Mouse (Mus musculus) ZHBTc4 (cell line): ENCODE results near the gene Ano10.

Source experiments
- DNase-seq: peaks from one replicate; pipeline ENCODE4 v3.0.0-alpha.2; 2011; ENCODE audit warnings: low read depth, low spot score

Gene Ano10

DNA sequence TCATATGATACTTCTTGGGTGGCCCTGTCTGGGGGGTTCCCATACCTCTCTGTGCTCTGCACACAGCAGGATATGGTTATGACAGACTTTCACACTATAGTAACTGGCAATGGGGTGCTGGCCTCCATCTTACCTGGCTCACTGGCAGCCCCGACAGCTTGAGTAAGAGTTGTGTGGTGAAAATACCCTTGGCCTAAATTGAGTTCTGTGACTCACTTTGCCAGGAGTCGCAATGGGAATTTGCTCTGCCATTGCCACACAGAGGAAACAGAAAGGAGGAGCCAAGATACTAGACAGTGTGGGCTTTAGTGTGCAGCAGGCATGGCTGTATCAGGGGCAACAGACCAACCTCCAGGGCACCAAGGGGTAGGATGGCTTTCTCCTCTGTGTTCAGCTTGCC is 4.0 kb downstream of the Ano10 start:
- DNase-seq = no peak

DNA sequence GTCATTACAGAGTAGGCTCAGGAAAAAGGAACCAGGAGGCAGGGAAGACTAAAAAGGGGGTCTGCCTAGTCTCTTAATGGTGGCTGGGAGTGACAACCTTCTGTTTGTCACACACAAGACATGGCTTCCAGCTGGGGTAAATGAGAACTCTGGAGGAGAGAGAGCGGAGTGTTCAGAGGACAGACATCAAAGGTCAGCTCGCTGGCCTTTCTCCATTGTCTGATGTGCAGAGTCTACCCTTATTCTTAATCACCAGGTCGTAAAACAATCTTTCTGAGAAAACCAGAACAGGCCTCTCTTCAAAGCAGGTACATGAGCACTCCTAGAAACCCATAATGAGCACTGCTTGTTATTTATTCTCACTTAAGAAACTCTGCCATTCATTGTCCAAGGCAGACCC is 5.8 kb downstream of the Ano10 start:
- DNase-seq = no peak

DNA sequence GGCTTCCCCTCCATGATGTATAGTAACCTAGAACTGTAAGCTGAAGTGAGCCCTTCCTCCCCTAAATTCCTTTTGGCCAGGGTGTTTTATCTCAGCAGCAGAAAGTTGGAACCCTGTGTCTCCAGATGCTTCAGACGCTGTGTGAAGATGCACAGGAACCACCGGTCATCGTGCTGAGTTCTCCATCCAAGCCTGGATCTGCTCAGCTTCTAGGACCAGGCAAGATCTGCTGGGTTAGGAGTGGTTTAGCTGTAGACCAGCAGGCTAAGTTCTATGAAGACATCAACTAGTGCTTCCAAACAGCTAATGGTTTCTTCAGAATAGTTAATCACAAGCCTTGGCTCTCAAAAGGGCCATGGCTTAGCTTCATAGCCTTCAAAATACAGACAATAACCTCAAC is 6.7 kb downstream of the Ano10 start:
- DNase-seq = no peak

DNA sequence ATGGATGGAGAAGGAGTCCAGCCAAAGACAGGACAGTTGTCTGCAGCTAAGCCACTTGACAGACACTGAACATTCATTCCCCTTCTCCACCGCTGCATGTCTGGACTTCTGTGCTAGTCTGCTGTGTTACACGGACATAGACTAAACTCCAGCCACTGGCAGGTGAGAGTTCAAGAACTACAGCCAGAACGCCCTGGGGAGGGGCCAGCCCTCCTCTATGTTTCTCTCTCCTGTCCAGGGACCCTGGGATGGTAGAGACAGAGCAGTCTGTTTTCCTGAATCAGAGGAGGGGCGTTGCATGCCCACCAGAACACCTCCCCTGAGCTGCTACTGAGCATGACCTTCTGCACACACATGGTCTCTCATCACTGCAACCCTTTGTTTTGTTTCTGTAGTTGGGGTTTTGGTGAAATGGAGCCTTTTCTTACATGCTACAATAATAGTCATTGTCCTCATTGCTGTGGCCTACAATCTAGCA is 8.4 kb downstream of the Ano10 start:
- no peak for DNase-seq

DNA sequence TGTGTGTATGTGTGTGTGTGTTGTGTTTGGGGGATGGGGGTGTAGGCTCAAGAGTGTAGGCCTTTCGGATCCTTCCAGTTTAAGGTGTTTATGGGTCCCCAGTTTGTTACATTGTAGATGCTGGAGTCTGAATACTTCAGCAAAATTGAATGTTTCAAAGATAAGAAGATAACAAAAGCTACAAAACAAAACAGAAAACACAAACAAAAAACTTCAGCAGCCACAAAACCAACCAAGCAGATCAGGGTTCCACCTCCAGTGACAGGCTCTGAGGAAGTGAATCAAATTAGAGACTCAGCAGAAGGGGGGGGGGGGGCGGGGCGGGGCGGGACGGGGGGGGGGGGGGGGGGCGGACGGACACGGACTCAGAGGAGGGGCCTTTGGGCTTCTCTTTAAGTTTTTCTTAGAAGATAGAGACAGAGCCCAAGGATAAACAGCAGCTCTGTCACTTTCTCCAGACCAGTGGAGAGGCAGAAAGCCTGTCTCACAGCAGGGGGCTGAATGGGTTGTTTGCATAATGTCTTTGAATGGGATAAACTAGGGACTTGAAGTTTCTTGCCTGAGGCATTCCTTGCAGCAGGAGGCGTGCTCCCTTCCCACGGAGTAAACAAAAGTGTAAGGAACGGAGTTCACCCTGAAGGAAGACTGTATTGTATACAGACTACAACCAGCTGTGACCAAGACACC is 8.9 kb downstream of the Ano10 start:
- DNase-seq = peak; percentile 98

DNA sequence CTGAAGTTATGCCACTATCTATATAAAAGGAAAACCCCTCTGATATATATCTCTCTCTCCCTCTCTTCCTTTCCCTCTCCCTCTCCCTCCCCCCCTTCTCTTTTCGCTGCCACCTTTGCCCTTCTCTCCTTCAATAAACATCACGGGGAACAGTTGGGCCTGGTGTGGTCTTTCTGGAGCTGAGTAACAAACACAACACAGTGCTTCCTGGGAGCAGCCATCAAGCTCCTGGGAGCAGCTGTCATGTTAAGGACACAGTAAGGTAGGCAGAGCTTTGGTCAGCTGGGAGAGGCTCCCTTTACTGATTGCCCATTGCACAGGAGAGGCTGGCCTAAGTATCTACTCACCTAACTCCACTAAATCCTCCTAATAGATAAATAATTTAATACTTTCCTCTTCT is 9.5 kb downstream of the Ano10 start:
- no peak for DNase-seq

DNA sequence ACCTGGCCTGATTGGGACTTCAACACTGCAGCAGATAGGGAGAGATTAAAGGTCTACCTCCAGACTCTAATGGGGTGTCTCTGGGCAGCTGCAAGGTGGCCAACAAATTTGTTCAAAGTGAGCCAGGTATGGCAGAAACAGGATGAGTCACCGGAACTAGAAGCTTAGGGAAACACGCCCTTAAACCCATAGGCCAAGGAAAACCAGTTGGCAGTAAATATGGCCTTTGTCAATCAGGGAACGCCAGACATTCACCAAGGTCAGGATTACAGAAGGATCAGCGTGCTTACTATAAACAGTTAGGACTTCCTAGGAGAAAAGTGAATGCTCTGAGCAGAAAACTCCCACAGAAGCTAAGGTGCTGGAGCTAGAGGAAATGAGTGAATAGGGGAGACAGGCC is 13.2 kb downstream of the Ano10 start:
- no peak for DNase-seq

DNA sequence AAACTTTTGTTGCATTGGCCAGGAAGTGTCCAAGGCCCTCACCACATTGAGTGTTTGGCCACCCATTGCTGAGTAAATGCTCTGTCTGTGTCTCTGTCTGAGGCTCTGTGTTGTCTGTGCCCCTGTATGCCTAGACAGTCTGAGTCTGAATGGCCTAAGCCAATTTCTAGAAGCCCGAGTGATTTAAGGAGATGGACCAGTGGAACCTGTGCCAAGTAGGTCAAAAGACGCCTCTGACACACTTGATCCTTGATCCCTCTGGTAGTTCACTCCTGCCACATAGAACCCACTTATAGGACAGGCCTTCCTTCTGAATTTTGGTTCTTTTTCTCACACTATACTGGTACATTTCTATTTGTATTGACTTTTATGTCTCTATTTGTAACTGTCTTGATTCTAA is 17.6 kb downstream of the Ano10 start:
- DNase-seq = no peak

DNA sequence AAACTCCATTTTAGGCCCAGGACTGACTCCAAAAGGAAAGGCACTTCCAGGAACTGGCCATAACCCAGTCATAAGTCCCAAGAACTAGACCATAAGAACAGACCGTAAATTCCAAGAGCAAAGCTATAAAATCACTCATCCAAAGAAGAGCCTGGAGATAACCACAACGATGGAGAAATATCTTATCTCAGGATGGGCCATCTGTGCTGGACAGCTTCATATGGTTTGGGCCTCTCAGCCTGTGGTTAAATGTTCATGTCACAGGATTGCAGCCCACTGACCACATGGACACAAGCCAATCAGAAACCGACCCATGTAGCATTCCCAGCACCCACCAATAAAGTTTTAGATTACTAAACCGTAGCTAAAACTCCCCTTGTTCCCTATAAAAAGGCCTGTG is 18.1 kb downstream of the Ano10 start:
- DNase-seq = no peak

DNA sequence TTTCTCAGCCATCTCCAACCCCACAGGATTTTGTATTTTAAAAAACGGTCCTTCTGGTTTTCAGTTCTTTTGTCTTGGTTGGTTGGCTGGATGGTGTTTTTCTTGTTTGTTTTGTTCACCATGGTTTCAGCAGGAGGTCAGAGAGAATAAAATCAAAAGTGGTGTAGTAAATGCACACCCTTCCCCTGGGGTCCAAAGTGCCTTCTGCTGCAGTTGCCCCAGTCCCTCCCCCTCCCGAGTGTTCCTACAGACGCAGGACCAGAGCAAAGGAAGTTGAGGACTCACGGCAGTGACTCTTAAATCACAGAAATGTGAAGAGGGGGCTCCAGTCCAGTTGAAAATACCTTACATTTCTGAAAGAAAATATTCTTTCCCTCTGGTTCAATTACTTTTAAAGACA is 19.9 kb downstream of the Ano10 start:
- no peak for DNase-seq

DNA sequence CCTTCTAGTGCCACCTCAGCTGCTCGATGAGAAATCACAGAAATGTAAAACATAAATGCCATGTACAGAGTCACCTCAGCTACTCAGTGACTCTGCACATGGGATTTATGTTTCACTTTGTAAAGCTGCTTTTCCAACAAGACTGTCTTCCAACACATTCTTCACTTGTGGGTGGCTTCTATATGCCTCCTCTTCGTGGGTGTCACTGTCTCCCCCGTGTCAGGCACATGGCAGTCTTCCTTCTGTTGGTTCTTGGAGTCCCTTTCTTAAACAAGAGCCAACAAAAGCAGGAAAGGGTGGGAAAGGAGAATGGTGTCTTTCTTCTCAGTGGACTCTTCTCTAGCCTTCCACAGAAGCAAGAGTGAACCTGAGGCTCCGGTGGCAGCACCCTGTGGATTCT is 20.3 kb downstream of the Ano10 start:
- no peak for DNase-seq

DNA sequence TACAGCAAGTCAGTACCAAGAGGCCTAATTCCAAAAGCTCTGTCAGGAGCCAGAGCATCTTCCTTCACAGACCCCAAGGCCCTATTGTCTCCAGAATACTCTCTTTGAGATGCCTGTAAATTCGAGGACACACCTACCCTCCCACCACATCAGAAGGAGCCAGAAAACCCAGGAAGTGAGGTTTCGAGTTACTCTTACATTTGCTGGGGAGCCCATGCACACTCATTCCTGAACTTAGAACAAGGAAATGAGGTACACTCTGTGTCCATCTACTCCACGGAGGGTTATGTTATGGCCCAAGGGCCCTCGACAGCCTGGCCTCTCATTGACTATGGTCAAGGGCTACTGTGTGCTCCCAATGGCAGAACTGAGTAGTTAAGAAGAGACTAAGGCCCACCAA is 22.4 kb downstream of the Ano10 start:
- DNase-seq = no peak

DNA sequence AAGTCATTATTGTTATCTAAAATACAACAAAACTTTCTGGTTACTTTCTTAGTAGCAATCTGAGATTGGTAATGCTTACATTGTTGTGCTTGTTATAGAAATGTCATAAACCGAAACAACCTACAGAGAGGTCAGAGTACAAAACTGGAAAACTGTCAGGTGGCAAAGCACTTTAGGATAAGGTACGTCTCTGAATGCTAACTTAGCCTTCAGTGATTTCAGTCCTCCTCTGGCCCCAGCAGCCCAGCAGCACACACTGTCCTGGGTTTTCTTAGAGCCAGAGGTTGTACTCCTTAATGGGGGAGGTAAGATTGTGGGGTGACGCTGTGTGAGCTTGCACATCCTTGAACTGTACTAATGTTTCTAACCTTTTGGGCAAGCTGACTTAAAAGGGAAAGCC is 22.9 kb downstream of the Ano10 start:
- no peak for DNase-seq

DNA sequence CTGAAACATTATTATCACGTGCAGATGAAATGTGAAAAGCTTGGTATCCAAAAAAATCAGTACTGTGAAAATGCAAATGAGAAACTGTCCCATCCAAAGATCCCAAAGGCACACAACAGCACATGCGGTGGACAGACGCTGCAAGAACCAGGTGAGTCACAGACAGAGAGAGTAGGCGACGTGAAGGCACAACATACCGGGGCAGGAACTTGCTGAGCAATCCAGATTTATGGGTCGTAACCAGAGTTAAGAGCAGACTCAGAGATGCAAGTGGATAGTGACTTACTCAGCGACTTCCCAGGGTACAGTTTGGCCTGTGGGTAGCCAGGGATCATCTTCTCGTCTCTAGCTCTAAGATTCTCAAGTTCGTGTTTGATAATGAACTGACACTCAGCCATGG is 23.3 kb downstream of the Ano10 start:
- no peak for DNase-seq

DNA sequence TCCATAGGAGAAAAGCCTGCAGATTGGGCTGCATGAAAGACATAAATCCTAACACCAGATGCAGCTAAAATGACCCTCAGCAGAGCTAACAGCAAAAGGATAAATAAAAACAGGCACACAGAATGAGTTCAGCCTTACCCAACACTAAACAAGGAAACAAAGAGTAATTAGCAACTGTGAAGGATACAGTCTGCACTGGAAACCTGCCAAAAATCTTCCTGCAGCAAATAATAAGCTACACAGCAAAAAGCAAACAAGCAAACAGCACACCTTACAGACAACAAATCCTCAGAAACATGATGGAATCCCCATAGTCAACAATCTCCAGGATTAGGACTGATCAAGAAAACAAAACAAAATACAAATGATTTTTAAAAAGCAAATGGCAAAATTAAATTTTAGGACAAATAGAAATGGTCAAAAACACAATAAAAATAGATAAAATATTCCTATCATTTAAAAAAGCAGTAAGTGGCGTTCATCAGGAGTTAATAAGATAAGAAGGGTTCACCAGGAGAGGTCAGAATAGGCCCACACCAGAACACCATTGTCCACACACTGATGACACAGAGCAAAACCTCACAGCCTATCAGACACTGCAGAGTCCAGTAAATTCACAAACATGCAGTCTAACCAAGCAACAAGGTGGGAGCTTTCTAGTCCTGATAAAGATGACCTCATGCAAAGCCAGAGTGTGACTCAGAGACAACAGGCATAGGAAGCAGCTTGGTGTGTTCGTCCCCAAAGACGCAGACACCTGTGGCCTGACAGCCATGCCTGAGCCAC is 24.8 kb downstream of the Ano10 start:
- no peak for DNase-seq

DNA sequence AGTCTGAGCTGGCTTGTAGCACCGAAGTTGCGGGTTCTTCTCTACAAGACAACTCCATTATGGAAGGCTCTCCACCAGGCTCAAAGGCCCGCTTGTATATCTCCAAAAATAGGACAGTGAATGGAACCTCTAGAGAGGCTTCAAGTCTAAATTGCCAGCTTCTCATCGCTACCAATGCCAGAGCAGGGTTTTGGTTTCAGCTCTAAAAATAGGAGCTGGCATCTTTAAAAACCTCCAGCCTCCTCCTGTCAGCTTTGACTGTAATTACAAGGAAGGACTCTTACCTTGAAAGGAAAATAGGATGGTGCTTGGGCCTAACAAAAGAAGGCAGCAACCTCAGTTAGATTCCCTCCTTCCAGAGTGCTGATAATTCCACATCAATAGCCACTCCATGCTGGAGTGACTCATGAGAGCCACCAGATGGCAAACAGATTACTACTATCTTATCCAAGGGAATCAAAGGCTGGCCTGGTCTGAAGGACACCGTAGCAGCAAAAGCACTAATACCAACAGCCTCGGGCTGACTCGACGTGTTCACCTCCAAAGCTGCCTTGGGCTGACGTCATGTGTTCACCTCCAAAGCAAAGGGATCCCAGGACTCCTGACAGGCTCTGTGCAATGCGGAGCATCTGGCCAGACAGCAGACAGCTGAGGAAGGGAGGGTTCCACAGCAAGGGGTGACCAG is 28.6 kb downstream of the Ano10 start:
- DNase-seq = no peak

DNA sequence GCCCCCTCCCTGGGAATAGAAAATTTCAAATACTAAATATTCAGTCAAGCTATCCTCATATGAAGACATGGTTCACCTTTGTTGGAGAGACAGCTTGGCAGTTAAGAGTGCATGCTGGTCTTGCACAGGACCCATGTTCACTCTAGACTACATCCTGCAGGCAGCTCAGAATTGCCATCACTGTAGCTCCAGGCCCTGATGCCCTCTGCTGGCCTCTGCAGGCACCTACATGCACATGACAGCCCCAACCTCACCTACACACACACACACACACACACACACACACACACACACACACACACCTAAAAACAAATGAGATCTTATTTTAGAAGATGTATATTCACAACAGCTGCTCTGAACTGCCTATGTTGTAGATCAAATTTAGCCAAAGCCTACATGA is 31.1 kb downstream of the Ano10 start:
- peak; percentile 69 for DNase-seq

DNA sequence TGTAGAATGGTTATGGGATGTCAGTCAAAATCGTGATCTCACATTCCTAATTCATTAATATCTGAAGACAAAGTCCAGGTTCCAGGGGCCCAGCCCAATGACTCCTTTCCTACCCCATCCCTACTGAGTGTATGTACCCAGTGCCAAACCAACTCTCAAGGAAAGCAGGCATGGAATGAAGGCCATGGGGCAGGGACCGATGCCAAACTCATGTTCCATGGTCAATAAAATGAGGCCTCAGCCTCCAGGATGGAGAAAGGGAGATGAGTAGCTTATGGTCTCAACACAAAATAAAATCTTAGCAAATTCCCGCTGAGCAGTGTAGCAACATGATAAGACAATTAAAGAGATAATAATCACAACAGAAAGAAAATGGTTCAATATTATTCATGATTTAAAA is 39.8 kb downstream of the Ano10 start:
- DNase-seq = no peak

DNA sequence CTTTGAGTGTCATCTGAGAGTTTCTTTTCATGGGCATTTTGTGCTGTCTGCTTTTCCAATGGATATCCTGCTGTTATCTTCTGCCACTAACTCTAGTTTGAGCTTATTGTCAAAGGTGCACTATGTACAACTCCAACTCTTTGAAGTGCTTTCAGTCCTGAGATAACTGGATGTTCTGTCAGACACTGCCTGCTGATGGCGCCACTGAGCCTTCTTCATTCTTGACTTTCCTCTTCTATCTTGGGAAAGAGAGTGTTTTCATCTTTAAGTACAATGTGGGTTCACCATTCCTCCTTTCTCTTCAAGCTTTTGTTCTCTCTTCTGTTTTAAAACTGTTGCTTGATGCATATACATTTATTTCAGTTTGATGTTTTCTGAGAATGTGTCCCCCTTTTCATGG is 42.1 kb downstream of the Ano10 start:
- DNase-seq = no peak

DNA sequence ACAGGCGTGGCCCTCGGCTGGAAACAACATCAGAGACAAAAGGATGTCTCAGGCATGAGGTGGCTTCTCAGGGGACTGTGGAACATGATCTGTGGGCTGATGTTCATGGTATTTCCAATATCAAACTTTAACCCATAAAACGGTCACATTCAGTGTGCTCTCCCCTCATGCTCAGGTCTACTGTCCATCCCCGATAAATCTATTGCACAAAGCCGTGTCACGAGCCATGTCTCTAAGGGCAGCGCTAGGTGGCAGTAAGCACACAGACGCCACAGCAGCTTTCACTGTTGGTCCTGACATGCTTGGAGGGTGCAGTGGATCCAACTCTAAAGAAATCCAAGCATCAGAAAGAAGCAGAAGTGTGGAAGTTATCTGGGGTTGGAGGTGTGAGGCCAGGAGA is 46.1 kb downstream of the Ano10 start:
- peak; percentile 61 for DNase-seq

DNA sequence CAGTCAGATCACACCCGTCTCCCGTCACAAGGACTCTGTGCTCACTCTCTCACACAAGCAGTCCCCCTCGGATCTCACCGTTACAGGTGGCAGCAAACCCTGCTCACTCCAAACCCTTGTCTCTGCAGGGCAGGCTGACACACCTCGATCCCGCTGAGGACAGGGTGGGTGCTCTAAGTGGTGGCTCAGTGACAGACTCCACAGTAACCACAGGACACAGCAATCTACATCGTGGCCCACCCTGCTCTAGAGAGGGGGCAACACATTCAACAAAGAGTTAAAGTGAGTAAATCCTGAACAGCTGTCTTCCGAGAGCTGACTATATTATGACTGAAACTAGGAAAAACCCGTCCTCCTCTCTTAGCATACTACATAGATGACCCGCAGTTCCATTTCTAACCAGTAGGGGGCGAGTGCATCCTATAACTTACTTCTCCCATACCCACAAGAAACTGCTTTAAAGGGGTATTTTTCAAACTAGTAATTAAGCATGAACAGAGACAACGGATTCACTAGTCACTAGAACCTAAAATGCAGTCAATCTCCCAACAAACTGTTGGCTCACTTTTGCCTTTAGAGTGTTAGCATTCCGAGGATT is 46.7 kb downstream of the Ano10 start:
- peak; percentile 67 for DNase-seq

DNA sequence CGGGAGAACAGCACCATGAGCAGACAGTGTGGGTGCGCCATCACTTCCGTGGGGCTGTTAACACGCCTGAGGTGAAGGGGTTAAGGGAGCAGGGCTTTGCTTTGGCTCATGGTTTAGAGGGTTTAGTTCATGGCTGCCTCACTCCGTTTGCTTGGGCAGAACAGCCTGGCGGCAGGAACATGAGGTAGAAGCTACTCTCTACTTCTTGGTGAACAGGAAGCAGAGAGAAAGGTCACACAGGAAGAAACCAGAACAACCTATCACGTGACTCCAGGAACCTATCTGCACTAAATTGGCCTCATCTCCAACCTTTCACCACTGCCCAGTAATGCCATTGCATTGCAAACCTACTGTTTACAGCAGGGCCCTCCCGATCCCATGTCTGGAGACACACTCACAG is 48.3 kb downstream of the Ano10 start:
- DNase-seq = no peak
